Mouse (Mus musculus): Measurements from ENCODE around the gene Chrna1.

The Chrna1 gene

DNA sequence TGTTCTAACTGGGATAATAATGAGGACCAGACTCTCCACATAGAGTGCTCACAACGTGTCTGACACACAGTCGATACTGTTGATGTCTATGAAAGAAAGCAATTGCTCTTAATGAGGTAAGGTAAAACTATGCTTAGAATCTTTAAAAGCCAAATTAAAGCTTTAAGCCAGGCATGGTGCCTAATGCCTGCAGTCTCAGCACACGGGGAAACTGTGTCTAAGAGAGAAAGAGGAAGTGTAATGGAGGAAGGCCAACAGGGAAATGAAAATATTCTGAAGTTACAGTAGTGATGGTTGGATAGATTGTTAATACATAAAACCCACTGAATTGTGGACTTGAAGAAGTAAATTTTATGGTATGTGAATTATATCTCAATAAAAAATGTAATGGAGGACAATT, 25.7 kb downstream of the Chrna1 start:
- DNase-seq: no peak

DNA sequence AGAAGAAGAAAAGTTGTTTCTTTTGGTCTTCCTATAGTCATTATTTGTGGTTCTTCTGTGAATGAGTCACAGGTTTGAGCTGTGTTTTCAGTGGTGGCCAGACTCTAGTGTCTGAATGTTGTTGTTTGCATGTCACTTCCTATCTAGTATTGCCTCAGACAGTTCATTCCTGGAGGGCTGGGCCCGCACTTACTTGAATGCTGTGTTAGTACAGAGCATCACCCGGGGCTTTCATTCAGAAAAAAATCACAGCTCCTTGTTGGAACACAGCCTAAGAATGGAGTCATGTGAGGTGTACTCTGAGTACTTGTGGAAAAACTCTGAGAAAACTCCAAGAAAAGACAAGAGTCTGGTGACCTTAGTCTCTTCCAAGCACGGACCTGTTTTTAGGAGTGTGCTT, 27.2 kb downstream of the Chrna1 start:
- DNase-seq: no peak

DNA sequence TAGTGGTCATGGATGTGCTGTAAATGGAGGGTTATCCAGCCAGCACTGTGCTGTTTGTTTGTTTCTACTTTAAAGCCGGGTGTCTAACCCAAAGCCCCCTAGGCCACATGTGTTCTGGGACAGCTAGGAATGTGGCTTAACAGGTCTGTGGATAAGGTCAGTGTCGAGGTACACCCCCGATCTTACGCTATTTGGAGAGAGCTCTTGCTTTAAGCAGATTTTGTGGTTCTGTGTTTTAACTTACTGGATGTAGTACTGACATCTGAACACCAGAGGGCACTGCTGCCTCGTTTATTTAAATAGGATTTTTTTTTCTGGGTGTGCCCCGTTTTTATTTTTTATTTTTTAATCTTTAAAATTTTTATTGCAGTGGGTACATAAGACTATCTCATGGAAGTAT, 29.4 kb downstream of the Chrna1 start:
- peak; percentile 52 to 65 for DNase-seq

DNA sequence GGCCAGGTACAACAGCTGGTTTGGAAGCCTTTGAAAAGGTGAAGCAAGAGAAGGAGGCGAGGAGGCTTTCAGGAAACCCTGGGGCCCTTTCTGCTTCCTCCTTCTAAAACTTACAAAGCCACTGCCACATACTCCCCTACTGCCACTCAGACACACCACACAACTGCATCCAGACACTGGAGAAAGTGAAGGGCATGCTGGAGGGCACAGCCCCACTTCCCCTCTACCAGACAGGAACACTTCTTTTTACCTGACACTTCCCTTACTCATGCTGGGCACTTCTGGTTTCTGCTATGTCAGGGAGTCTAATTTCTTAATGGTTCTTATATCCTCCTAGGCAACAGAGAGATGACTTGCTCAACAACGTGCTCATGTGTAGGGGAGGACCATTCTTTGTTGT, 31.6 kb downstream of the Chrna1 start:
- no peak for DNase-seq

DNA sequence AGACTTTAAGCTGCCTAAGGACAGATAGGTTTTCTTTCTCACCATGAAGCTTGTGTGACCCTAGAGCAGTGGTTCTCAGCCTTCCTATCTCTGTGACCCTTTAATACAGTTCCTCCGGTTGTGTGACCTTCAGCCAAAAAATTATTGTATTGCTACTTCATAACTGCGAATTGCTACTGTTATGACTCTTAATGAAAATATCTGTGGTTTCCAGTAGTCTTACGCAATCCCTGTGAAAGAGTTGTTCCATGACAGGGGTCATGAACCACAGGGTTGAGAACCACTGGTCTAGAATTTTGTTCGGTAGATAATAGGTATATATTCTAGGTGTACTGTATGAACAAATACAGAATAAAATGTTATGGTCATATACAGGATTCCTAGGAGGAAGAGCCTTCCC, 32.9 kb downstream of the Chrna1 start:
- DNase-seq: no peak

DNA sequence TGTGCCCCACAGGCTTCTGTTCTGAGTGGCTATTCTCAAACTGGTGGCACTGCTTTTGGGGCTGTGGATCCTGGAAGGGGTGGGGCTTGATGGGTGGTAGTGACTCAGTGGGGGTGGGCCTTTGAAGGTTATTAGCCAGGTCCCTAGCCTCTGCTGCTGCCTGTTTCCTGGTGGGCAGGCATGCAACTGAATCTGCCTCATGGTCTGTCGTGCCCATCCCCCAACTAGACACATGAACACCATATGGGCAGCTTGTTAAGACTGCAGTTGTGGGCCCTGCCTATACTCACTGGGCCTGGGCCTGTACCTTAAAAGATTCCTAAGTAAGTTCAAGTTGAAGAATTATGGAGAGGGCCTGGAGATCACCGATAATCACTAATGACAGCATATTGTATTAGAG, 34.6 kb downstream of the Chrna1 start:
- no peak for DNase-seq

DNA sequence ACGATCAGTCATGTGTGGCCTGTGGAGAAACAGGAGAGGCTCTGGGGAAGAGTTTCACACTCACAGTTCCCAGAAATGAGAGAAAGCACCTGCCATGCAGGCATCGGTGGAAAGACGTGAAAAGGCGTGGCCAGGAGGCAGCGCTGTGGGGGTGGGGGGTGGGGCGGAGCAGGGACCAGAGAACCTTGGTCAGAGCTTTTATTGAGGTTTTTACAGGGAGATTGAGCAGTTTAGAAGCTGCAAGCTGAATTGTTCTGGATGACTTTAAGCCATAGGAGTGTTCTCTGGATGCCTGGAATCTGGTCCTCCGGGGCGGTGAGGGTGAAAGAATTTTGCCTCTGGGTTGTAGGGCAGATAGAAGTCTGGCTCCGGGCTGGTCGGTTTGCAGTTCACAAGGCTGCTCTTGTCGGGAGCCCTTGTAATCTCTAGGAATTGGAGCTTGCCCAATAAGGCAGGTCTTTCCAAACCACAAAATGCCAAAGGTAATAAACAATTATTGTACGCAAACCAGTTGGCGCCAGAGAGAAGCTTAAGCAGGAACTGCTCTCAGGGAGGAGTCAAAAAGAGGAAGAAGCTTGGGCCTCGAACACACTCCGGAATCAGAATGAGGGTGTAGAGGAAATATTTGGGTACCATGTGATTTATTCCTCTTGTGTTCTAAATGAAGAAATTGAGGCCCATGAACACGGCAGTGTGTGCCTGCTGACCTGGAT, 39.5 kb downstream of the Chrna1 start:
- DNase-seq: no peak

DNA sequence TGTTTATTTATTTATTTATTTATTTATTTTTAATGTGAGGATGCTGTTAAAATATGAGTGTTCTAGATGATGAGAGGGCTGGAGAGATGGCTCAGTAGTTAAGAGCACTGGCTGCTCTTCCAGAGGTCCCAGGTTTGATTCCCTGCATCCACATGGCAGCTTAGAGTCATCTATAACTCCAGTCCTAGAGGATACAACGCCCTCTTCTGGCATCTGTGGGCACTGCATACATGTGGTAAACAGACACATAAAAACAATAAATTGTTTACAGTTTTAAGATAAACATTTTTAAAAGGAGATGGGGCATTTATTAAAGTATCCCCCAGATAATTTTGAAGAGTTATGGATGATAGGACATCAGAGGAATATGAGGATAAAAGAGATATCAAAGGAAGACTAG, 40.4 kb downstream of the Chrna1 start:
- DNase-seq: peak in 1 of 2 experiments; percentile 47

DNA sequence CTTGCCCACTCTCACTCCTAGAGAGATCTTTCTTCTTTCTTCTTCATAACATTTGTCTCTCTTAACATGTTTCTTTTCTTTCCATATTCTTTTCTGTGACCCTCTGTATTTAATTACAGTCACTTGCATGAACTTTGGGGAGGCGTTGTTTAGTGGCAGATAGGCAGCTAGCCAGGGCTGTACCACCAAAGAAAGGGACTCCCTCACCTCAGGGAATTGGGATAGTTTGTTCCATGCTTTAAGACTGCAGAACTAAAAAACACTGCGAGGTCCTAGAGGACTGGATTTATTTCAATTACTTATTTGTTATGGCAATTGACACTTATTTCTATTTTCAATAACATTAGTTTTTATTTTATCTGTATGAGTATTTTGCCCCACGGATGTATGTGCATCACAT, 41.0 kb downstream of the Chrna1 start:
- no peak for DNase-seq

DNA sequence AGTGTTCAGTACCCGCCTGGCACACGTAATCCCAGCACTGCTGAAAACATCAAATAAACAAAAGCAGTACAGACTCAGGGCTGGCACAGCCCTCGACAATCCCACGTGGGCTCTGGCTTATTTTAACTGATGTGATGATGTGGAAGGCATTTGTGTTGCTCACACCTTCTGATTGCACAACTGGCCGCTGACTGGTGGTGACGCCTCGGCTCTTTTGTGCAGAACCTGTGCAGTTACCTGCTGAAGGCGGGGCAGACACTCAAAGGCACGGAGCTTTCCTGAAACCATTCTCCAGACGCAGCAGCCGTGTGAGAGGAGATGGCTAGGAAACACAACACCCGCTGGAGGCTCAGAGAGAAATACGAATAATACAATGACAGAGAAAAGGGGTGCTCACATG, 41.5 kb downstream of the Chrna1 start:
- DNase-seq: no peak

DNA sequence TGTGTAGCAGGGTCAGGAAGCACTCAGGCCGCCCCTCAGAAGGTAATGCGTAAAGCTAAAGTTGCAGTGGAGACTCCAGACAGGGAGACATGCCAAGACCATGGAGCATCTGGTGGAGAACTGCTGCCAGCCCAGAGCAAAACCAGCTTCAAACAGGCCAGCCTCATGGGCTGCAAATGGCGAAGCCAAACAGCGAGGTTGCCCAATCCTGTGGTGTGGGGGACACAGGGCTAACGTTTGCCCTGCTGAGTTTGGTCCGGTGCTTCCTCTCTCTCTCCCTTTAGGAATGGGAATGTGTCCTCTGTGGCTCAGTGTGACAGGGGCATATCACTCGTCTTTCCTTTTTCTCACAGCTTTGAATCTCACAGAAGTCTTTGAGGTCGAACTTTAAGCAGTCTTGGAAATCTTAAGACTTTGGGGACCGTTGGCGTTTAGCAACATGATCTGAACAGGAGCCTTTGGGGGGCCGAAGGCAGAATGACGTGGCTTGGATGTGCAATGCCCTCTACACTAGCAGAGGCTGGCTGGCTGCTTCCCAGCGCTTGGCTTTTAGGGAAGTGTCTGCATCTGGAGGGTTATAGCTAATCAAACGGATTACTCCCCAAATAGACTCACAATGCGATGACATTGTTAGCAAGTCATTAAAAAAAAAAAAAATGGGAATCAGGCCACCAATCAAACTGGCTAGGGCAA, 43.9 kb downstream of the Chrna1 start:
- no peak for DNase-seq

DNA sequence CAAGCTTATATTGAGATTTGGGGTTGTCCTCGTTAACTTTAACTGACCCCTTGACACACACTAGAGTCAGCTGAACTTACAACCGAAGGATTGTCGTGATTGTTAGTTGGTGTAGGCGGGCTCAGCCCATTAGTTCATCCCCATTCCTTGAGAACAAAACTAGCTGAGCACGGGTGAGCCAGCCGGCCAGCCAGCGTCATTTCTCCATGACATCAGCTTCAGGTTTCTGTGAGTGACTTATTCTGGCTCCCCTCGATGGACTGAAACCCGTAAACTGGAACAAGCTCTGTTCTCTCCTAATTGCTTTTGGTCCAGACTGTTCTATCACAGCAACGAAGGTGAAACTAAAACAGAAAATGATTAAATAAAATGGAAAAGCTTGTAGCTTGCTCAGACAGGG, 45.4 kb downstream of the Chrna1 start:
- no peak for DNase-seq

DNA sequence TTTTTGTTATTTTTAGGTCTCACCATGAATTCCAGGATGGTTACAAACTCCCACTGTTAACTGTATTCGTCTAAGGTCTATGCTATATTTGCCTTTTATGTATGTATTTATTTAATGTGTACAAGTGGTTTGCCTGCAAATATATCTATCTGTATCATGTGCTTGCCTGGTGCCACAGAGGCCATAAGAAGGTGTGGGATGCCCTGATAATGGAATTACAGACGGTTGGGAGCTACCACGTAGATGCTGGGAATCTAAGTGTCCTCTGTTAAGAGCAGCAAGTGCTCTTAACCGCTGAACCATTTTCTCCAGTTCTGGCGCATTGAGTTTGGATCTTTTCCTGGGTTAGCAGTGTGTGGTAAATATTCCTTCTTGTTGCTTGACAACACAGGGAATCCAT, 49.7 kb downstream of the Chrna1 start:
- no peak for DNase-seq

DNA sequence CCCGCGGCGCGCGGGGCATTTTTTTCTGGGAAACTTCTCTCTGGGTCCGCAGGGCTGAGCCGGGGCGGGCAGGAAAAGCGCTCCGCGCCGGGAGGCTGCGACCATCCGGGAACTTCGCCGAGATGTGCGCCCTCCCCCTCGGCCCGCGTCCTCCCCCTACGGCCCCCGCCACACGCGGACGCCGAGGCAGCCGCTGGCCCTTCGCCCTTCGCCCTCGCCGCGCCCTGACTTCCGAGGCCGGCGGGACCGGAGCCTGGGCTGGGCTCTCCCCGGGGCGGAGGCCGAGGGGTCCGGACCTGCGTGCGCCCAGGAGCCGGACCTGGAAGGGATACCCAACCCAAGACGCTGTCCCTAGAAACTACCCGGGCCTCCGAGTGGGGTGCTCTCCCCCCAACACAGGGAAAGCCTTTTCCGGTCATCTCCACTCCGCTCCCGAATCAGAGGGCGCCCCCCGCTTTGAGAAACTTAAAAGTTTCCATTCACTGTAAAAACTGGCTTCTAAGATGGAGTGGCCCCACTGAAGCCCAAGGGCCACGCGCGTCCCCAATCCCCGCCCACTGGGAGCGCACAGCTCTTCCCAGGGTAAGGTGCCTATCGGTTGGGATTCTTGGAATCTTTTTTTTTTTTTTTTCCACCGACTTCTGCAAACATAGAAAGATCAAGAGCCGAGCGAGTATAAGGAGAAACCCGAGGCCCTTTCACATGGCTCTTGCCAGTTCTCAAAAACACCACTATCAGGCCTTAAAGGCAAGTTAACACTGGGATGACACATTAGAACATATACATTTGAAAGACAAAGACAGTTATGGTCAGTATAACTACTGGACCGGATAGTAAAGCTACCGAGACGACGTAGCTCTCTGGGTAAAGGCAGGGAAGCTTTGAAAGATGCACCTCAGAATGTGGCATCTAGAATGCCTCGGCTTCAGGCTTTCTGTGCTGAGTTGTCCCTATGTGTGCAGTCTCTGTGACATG, 50.5 kb downstream of the Chrna1 start, which contains the start of gene Wipf1:
Gene Wipf1, minus strand, starts transcription at position 379 of the 975 bp plus-strand sequence.
- DNase-seq: peak; percentile 67 to 69

DNA sequence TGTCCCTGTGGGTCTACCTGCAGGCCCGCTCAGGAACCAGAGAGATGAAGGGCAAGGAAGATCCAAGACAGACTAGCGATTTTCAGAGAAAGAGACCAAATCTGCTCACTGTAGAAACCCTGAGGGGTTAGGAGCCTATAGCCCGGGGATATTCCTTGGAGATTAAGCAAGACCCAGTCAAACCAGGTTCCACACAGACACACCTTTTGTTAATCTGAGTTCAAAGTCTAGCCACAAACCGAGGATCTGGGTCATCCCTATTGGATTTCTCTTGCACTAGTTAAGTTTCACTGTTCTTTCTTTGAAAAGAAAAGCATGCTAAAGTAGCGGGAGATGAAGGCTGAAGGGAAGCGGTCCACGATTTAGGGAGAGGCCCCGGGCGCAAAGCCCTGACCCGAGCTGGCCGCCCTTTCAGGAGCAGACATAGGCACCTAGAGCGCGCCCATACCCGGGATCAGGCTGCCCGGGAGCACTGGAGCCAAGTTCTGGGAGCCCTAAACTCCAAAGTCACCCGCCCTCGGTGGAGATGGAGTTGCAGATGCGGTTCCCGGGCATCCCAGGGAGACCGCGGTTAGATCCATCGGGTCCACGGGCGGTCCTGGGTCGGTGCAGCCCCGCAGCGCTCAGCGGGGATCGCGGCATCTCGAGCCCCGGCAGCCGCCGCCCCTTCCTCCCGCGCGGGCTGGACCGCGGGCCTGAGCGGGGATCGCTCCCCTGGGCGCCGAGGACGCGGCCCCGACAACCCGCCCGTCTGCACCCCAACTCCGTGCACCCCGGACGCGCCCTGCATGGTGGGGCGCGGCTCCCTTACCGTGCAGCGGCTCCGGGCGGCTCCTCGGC, 51.4 kb downstream of the Chrna1 start:
- DNase-seq: peak; percentile 27 to 28

DNA sequence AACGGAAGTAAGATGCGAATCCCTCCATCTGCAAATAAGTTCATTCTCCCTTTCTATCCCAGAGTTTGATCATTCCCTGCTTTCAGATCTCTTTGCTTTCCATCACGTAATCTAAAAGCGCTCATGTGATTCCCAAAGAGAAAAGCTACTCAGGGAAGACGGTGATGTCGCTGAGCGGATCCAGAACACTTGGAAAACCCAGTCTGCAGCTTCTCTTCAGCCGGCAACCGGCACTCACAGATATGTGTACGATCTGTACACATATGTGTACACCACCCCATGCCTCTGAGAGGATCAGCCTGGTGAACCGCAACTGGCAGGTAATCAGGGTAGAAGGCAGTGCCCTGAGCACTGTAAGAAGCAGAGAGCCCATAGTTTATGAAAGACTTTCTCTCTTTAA, 52.2 kb downstream of the Chrna1 start:
- no peak for DNase-seq

DNA sequence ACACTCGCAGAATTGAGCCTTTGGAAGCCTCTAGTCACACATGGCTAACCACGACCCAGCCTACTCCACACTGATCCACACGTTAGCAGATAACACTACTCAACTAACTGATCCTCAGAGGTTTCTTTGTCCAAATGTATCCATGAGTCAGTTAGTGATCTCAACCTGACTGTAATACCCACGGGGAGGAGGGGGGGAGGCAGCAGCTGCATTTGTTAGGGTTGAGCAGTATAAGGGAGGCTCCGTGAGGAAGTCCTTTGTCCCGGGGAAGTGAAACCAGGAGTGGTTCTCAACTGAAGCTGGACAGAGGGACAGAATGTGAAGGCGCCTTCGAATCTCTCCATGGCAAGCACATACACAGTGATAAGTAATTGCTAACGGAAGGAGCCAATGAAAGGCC, 53.4 kb downstream of the Chrna1 start:
- DNase-seq: no peak

DNA sequence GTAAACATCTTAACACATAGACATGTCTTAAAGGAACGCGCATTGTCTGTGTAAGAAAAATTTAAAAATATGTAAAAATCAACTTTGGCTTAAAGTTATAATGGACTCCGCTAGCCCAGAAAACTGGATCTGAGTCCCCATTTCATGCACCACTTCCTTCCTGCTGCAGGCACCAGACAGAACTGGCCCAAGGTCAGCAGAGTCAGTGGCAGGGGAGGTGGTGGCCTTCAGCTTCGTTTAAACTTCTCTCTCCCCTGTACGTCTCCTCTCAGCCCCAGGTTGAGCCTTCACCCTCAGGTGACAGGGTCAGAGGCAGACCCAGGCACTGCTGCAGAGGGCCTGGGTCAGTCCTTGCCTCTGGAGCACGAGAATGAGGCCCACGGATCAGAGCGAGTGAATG, 57.2 kb downstream of the Chrna1 start:
- DNase-seq: no peak

DNA sequence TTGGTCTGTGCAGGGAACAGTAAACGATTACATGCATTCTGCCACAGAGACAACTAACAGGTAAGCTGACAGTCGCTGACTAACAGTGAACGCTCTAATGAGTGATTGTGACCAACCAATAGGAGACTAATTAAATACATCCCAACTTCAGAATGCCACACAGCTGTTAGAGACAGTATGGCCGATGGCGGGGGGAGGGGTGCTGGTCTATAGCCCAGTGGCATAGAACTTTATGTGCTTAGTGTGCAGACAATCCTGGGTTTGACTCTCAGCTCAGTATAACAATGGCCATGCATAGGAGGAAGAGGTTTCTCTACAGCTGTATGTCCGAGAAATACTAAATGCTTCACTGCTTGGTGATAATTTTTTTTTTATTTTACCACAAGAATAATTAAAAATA, 57.8 kb downstream of the Chrna1 start:
- no peak for DNase-seq

DNA sequence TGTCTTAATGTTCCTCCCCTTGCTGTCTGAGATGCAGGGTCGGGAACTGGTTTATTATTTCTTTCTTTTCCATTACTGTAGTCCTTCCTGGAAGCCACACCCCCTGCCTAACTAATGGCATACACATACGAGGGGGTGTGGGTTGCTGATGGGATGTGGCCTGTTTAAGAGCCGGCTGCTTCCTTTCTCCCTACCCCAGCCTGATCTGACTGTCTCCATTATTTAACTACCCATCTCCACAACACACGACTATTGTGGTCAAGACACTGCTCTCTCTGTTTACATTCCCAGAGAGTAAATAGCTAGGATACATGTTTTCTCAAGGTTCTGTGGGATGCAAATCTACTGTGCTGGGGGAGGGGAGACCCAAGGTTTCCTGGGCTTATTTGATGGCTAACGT, 58.4 kb downstream of the Chrna1 start:
- DNase-seq: no peak

DNA sequence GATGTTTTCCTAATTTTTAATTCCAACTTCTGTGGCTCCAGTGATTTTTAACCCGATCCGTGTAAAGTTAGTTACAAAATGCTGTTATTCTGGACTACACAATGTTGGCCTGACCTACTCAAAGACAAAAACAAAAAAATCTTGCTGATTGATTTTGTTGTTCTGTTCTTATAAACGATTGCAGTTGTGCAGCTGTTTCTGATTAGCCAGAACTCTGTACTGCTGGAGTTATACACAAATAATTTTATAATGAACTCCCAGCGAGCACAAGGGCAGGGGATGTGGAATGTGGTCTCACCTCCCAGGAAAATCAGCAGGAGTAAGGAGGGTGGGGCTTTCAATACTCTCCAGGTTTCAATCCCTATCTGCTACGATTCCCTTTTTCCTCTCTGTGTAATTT, 61.2 kb downstream of the Chrna1 start:
- no peak for DNase-seq

DNA sequence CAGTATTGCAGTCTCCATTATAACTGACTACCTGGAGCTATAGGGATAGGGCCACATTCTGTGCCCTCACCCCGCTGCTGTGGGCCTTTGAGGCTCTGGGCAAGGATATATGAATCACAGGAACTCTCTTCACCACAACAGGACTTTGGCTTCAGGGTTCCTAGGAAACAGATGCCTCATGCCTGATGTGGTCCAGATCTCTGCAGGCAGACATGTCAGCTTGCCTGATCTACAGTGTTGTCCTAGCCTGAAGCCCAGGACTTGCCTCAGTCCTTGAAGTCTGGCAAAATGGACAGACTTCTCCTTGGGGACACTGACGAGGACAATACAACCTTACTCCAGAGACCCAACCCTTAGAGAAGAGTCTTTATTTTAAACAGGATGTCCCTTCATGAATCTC, 61.8 kb downstream of the Chrna1 start:
- no peak for DNase-seq

DNA sequence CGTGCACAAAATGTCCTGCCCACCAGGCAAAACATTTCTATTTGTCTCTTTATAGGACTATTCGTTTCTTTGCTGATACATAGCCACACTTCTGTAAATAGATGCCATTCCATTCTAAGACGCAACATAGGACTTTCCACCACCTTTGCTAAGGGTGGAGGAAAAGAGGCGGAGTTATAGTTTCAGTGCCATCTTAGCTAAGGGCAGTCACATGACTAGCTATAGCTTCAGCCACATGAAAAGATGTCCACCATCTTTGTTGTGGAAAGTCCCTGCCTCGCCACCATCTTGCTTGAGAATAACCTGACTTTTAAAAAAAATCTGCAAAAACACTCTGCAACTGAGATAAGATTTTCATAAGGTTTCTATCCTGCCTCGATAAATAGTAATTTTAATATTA, 66.0 kb downstream of the Chrna1 start:
- no peak for DNase-seq
